Mouse (Mus musculus) gastrocnemius, postnatal 10 days (tissue): Measurements from ENCODE around the gene Zfp595. TPM values are rescaled to one million over a fixed set of nuclear protein-coding genes. Genes with fewer than 3 reads are reported as not detected.
"Not testable (repeated sequence)": the region's sequence is repeated elsewhere in the genome, so short reads cannot be mapped to it uniquely, and the experiment has no call there.

ENCODE experiments used
- DNase-seq: peaks from one replicate; pipeline ENCODE4 v3.0.0; 2021; ENCODE audit warnings: mixed read lengths
- long read RNA-seq, 2 experiments: library from polyadenylated mRNA; stranded (forward); transcript quantifications; one replicate each; pipeline ENCODE4 v2.0.0; 2021
- total RNA-seq, 2 experiments: library from RNA; stranded (reverse); gene quantifications; 2 replicates each; pipeline ENCODE4 v1.2.3; 2021

The Zfp595 gene
- total RNA-seq, result 1 to 10 TPM; 1.5 to 2.0 TPM
- long read RNA-seq, experiment 1, partial matches to known transcripts, result 0 of 1 reads
- long read RNA-seq, experiment 1, other reads (novel, unspliced or antisense), result 0 of 1 reads
- long read RNA-seq, experiment 2, result 0 reads

DNA sequence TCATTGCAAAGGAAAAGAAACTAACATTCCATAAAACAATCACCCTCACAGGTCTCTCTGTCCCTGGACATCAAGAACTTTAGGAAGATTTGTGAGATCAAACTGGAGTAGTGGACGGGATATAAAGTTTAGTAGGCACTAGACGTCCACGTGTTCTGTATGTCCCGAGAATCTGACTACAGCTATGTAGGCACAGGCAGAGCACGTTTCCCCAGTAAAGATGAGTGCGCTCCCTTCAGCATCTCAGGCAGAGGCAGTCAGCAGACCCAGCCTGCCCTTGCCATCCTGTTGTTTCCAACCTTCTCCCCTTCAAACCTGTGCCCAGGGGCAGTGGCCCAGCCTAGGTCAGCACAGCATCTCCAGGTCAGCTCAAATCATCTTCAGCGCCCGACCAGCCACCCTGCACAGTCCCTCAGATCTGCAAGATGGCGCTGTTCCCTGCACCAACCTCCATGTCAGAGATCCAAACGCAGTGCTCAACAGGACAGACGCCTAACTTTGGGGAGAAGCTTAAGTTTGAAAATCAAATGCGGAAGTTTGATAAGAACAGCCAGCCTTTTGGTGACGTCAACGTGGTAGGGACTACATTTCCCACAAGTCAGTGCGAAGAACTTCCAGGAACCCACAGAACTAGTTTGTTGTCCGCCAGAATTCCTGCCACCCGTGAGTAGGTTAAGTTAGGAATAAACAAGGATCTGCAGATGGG, at the start of gene Zfp595:
TSS of gene Zfp595 (minus strand) at position 552 of the 706 bp plus-strand sequence.
- peak; percentile 56 for DNase-seq

DNA sequence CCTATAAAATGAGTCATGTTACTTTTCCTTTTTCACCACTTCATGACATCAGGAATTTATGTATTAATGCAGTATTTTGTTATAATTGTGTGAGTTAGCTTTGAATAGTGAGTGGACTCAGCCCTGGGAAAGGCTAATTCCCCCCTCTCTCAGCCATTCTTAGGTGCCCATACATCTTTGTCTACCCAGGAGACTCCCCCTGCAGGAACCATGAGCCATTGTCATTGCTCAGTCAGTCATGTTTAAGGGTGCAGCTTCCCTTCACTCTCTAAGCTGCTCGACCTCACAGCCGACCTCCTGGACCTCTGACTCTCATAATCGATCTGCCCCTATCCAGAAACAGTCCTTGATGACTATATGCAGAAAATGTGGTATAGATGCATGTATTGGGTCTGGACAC, 43.9 kb upstream of the Zfp595 start:
- not testable (repeated sequence) for DNase-seq

DNA sequence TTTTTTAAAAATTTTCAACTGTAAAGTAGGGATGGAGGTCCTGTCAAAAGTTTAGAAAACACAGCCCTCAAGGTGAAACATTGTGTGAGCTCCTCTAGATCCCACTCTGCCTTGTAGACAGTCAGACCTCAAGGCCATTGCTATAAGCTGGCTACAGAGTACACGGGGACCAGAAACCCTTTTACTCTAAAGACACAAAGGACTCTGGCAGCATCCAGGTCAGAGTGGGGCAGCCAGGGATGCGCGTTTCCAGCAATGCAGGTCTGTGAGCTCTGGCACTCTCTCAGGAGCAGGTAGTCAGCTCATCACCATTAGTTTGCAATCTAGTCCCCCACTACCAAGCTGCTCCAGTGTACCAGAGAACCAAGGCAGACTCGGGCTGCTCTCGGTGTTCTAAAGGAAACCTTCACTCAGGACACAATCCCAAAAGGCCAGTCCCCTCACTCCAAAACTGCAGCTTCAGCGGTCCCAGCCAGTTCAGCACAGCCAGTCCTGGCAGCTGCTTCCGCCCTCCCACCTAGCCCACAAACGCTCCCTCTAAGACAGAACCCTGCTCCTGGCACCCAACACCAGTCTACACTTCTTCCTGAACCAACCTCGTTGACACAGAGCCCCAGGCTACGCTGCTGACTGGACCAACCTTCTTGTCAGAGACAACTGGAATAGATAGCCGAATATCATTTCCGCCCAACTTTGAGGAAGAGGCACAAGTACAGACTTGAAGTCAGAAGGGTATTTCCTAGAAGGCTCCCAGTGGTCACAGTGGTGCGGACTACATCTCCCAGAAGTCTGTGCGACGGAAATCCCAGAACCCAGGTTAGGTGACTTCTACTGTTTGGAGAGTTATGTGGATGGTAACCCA, 42.9 kb upstream of the Zfp595 start, which contains the start of the genes Gm28041 and Zfp456:
TSS of gene Gm28041 (minus strand) at position 684 of the 862 bp plus-strand sequence.
TSS of gene Zfp456 (minus strand) at position 761 of the 862 bp plus-strand sequence.
- DNase-seq, result peak; percentile 23

DNA sequence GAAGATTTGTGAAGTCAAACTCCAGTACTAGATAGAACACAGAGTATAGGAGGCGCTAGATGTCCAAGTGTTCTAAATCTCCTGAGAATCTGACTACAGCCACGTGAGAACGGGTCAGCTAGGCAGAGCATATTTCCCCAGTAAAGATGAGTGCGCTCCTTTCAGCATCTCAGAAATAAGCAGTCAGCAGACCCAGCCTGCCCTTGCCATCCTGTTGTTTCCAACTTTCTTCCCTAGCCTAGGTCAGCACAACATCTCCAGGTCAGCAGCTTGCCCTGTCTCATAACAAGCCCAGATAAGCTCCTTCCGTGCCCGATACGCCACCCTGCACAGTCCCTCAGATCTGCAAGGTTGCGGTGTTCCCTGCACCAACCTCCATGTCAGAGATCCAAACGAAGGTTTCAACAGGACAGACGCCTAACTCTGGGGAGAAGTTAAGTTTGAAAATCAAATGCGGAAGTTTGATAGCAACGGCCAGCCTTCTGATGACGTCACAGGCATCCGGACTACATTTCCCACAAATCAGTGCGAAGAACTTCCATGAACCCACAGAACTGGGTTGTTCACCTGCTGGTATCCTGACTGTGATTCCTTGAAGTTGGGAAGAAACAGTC, 27.9 kb upstream of the Zfp595 start, which contains the start of the genes Gm28044 and Zfp953:
TSS of gene Gm28044 (minus strand) at position 406 of the 614 bp plus-strand sequence.
TSS of gene Zfp953 (minus strand) at position 475 of the 614 bp plus-strand sequence.
- peak; percentile 81 for DNase-seq

DNA sequence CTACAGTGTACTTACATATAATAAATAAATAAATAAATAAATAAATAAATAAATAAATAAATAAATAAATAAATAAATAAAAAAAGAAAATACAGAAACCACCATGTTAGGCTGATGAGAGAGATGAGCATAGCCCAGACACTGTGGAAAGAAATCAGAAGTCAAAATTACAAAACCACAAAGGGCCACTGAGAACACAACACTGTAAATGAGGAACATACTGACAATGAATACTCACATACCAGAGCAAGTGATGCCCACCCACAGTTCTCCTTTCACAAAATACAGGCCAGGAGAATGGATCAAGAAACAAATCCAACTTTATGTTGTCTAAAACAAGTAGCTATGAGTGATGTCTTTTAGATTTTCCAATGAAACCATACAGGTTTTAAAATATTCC, 19.5 kb upstream of the Zfp595 start:
- DNase-seq, result no peak

DNA sequence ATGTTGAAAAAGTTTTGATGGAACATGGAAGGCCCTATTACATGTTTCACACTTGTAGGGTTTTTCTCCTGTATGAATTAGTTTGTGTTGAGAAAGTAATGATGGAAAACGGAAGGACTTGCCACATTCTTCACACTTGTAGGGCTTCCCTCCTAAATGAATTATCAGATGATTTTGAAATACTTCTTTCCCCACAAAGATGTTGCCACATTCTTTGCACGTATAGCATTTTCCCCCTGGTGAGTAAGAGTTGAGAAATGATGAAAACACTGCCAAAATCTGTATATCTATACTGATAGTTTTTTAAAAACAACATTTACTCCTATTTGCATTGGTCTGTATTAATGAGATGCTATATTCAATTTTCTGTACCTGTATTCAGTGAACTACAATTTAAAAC, 11.1 kb upstream of the Zfp595 start:
- DNase-seq, result no peak

DNA sequence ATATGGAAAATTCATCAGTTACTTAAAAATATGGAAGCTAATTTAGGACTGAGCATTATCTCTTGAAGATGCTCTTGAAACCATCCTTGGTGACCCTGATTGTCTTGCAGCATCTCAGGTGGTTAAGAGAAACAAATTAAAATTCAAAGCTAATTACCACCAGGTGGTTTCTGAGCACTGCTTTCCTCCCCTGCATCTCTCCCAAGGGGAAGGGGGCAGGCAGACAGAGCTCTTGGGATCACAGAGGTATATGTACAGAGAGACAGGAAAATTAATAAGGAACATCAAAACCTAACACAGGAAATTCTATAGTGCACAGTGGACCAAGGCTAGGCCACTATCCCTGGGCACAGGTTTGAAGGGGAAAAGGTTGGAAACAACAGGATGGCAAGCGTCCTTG, 507 bp upstream of the Zfp595 start:
- no peak for DNase-seq

DNA sequence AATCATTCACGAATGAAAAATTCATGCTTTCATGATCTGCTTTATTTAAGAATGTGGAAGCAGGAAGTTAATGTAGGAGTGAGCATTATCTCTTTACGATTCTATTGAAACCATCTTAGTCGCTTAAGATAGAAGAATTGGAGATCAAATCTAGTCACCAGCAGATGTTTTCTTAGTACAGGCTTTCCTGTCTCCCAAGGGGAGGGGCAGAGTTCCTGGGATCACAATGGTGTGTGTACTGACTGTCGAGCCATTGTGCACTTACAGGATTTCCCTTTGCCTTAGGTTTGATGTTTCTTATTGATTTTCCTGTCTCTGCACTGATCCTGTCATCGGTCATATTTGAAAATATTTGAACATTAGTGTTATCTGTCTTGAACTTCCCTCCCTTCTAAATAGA, 25.7 kb downstream of the Zfp595 start:
- no peak for DNase-seq

DNA sequence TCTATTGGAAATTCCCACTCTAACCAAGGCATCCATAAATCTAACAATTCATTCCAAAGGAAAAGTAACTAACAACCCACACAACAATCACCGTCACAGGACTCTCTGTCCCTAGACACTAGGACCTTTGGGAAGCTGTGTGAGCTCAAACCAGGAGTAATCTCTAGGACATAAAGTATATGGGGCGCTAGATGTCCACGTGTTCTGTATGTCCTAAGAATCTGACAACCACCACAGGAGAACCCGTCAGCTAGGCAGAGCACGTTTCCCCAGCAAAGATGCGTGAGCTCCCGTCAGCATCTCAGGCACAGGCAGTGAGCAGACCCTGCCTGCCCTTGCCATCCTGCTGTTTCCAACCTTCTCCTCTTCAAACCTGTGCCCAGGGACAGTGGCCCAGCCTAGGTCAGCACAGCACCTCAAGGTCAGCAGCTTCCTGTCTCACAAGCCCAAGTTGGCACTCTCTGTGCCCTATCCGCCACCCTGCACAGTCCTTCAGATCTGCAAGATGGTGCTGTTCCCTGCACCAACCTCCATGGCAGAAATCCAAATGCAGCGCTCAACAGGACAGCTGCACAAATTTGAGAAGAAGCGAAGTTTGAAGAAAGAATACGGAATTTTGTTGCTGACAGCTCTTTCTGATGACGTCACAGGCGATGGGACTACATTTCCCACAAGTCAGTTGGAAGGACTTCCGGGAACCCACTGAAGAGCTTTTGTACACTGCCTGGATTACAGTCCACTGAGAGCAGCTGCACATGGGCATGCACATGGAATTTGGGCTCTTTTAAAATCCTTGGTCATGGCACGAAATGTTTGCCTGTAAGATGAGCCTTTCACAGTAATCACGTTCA, 26.3 kb downstream of the Zfp595 start, which contains the start of gene Zfp457:
TSS of gene Zfp457 (minus strand) at position 664 of the 851 bp plus-strand sequence.
- peak; percentile 78 for DNase-seq

DNA sequence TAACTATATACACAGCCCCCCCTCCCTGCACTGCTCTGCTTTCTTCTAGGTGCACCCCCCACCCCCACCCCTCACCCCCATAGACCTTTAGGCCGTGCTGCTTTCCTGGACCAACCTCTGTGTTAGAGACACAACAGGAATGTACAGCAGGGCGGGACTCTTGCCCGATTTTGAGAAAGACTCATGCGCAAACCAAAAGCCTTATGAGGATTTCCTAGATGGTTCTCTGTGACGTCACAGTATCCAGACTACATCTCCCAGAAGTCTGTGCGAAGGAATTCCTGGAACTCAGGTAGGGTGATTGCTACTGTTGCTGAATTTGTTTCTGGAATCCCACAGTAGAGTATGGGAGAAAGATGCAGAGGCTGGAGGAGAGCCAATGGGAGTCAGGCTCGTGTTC, 54.1 kb downstream of the Zfp595 start, which contains the start of gene Zfp458:
TSS of gene Zfp458 (minus strand) at position 153 of the 400 bp plus-strand sequence.
- DNase-seq, result no peak

DNA sequence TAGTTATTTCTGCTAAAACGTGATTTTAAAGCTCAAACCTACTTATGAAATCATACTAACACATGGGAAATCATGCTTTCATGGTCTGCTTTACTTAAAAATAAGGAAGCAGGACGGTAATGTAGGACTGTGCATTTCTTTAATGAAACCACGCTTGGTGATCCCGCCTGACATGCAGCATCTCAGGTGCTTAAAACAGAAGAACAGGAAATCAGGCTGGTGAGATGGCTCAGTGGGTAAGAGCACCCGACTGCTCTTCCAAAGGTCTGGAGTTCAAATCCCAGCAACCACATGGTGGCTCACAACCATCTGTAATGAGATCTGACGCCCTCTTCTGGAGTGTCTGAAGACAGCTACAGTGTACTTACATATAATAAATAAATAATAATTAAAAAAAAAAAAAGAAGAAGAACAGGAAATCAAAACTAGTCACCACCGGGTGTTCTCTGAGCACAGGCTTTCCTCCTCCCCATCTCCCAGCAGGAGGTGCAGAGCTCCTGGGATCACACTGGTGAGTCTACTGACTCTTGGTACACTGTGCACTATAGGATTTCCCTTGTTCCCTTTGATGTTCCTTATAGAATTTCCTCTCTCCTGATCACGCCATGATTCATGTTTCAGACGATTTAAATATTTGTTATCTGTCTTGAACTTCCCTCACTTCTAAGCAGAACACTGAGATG, 62.8 kb downstream of the Zfp595 start:
- not testable (repeated sequence) for DNase-seq

DNA sequence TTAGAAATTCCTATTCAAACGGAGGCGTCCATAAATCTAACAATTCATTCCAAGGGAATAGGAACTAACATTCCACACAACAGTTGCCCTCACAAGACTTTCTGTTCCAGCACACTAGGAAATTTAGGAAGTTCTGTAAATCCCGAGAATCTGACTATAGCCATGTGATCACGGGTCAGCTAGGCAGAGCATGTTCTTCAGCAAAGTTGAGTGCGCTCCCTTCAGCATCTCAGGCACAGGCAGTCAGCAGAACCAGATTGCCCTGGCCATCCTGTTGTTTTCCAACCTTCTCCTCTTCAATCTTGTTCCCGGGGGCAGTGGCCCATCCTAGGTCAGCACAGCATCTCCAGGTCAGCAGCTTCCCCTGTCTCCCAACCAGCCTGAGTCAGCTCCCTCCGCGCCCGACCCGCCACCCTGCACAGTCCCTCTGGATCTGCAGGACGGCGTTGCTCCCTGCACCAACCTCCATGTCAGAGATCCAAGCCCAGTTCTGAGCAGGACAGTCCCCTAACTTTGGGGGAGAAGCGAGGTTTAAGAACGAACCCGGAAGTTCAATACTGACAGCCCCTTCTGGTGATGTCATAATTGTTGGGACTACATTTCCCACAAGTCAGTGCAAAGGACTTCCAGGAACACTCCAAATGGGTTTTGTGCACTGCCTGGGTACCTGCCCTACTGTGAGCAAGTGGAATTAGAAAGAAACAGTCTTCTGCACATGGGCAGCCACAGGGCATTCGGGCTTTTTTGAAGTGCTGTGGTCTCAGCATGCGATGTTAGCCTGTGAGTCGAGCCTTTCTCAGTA, 63.6 kb downstream of the Zfp595 start:
- peak; percentile 32 for DNase-seq

Other genes with a start within 250 kb of the Zfp595 start
- gene Zfp708, start 234.6 kb downstream of the Zfp595 start, total RNA-seq, result 1 to 10 TPM; 1.5 to 1.6 TPM
- 1 to 10 TPM; 1.1 to 2.1 TPM for gene Gm28557, start 224.0 kb downstream of the Zfp595 start, total RNA-seq
- gene Rslcan18, start 216.3 kb downstream of the Zfp595 start, total RNA-seq, result under 1 TPM; 0.38 to 0.56 TPM
- gene Zfp759, start 210.9 kb downstream of the Zfp595 start, total RNA-seq, result 1 to 10 TPM; 3.6 TPM
- 1 to 10 TPM; 1.4 to 2.1 TPM for gene Rsl1, start 159.4 kb downstream of the Zfp595 start, total RNA-seq
- under 1 TPM; 0.66 to 0.72 TPM for gene Zfp455, start 138.1 kb downstream of the Zfp595 start, total RNA-seq
- gene Zfp458, start 54.1 kb downstream of the Zfp595 start, total RNA-seq, result 1 to 10 TPM; 1.9 to 2.3 TPM
- gene Zfp457, start 26.1 kb downstream of the Zfp595 start, total RNA-seq, result 1 to 10 TPM; 1.4 to 1.7 TPM
- gene Gm28044, start 28.0 kb upstream of the Zfp595 start, total RNA-seq, result under 1 TPM in 1 of 2 experiments, not detected in 1; 0.77 TPM
- gene Zfp953, start 28.0 kb upstream of the Zfp595 start, total RNA-seq, result 1 to 10 TPM; 1.1 to 1.2 TPM
- not detected for gene Gm28041, start 43.2 kb upstream of the Zfp595 start, total RNA-seq
- gene Zfp456, start 43.2 kb upstream of the Zfp595 start, total RNA-seq, result under 1 TPM; 0.45 to 0.73 TPM
- gene Zfp429, start 67.2 kb upstream of the Zfp595 start, total RNA-seq, result 1 to 10 TPM; 1.2 to 1.4 TPM
- under 1 TPM; 0.23 to 0.32 TPM for gene Zfp459, start 88.8 kb upstream of the Zfp595 start, total RNA-seq
- 1 to 10 TPM; 3.9 to 4.1 TPM for gene Zfp874a, start 119.1 kb upstream of the Zfp595 start, total RNA-seq
- gene Zfp874b, start 151.7 kb upstream of the Zfp595 start, total RNA-seq, result 1 to 10 TPM; 7.2 to 7.7 TPM
- 1 to 10 TPM; 3.6 to 5.0 TPM for gene Zfp58, start 168.0 kb upstream of the Zfp595 start, total RNA-seq
- gene Gm26965, start 193.6 kb upstream of the Zfp595 start, total RNA-seq, result not detected
- 1 to 10 TPM; 6.3 to 7.0 TPM for gene Zfp87, start 193.6 kb upstream of the Zfp595 start, total RNA-seq
- gene Zfp748, start 221.3 kb upstream of the Zfp595 start, total RNA-seq, result 1 to 10 TPM; 3.3 to 4.6 TPM